Mouse (Mus musculus) right cerebral cortex, postnatal 25 days (tissue): ENCODE measurements around the gene Pde11a.

ENCODE experiments used
- DNase-seq: peaks from one replicate; pipeline ENCODE4 v3.0.0; 2022

Gene Pde11a

DNA sequence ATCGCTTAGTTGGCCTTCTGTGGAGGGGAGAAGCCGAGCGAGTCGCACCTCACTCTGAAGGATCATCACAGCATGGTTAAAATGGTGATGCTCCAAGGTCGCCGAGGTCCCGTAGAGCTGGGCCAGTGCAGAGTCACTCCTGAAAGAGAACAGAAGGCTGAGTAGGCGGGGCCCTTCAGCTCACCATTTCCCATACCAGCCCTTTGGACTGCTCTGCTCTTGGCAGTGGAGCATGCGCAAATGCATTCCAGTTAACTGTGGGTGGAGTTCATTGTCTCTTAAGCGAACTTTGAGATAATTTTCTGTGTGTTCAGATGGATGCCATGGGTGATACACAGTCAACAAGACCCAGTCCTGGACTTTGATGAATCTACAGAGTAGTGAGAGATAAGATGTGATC is 288.5 kb downstream of the Pde11a start:
- no peak for DNase-seq

GRCm38 (mm10) chr2:76049529-76049928 is 289.0 kb downstream of the Pde11a start:
- no peak for DNase-seq

DNA sequence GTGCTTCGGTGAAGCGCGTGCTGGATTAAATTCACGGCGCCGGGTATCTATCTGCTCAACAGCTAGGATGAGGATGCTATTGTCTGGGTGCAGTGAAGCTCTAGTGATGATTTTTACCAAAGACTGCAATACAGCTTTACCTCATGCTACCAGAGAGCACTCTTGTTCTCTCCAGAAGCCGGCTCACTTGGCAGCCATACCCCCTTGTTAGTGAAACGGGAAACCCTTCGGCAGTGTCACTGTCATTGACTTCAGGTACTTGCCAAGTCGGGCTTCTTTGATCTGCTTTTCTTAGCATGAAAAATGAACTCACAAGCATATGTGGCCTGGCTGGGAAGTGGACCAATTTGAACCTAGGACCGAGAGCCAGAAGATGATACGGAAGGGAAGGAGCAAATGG is 290.8 kb downstream of the Pde11a start:
- no peak for DNase-seq

DNA sequence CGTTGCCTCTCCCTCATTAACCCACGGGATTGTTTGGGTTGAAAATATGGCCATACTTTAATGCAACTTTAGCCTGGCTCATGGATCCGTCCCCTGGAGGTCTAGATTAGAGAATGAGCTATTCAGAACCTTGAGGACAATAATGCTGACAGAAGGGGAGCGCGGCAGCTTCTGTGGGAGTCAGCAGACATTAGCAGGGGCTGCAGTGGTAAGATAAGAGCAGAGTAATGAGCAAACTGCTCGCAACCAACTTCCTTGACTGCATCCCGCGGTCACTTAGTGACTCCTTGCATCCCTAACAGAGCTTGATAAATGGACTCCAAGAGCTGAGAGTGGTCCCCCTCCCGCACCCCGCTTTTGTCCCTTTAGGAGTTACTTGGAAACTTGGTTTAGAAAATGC is 296.4 kb downstream of the Pde11a start:
- DNase-seq = no peak

- DNase-seq = no peak
Measured at GRCm38 (mm10) chr2:76040116-76040515, 298.5 kb downstream of the Pde11a start.

DNA sequence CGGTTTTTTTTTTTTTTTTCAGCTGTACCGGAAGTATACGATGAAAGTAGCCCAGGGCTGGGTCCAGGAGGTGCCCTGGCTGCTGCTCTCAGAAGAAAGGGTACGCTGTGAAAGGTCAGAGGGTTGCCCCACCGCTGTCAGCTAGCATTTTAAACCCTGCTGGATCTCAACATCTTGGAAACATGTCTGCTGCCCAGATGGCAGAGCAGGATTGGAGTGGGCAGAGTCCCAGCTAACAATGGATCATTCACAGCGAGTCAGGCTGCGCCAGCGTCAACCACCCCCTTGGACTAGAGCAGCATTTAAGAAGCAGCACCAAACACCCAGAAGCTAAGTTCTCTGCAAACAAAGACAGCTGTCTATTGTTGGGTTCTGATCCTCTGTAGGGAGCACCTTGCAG is 308.5 kb downstream of the Pde11a start:
- peak; percentile 80 for DNase-seq

GRCm38 (mm10) chr2:76029081-76029901 is 309.3 kb downstream of the Pde11a start:
- peak; percentile 20 for DNase-seq

GRCm38 (mm10) chr2:76016890-76017289 is 321.7 kb downstream of the Pde11a start:
- DNase-seq = no peak

- no peak for DNase-seq
Measured at GRCm38 (mm10) chr2:76016136-76016535, 322.4 kb downstream of the Pde11a start.

DNA sequence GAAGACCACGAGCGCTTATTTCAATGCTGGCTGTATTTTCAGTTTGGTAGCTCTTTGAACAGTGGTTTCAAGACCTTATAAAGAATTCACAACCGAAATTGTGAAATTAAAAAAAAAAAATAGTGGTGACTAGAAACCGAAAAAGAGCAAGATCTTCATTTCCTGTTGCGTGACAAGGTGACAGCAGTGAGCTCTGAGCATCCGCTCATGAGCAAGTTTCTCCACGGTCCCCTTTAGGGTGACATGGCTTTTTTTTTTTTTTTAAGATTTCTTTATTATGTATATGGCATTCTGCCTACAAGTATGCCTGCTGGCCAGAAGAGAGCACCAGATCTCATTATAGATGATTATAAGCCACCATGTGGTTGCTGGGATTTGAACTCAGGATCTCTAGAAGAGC is 323.1 kb downstream of the Pde11a start:
- no peak for DNase-seq

- DNase-seq = no peak
Measured at GRCm38 (mm10) chr2:76014659-76015058, 323.9 kb downstream of the Pde11a start.

DNA sequence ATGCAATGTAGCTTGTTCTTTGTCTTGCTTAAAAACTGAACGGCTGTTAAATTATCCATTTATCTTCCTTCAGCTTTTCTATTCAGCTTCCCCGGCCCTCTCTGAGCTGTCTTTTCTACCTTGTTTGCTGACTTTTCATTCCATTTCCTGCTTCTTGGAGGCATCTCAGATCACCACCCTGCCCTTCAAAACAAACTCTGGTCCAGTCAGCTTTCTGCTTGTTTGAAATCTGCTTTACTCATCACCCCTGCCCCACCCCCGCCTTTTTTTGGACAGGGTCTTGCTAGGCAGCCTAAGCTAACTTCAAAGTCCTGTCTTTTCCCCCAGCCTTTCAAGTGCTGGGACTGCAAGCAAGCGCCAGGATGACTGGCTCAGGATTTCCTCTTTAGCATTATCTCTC is 332.4 kb downstream of the Pde11a start:
- DNase-seq = no peak

GRCm38 (mm10) chr2:76002899-76003298 is 335.7 kb downstream of the Pde11a start:
- DNase-seq = no peak

DNA sequence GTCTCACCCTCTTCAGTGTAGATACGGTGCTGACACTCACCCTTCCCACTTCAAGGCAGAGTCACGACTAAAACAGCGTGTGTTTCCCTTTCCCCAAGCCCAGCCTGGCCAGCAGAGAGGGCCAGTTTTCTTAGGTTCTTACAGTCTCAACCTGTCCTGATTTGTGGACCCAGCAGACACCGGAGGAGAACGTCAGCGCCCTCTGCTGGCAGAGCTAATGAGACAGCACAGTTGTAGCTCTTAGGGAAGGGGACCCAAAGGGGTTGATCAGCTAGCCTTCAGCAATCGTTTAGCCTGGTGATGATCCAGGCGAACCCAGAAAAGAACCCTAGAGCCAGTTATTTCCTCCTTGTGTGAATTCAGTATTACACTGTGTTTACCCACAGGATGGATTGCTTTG is 337.2 kb downstream of the Pde11a start:
- peak; percentile 32 for DNase-seq

DNA sequence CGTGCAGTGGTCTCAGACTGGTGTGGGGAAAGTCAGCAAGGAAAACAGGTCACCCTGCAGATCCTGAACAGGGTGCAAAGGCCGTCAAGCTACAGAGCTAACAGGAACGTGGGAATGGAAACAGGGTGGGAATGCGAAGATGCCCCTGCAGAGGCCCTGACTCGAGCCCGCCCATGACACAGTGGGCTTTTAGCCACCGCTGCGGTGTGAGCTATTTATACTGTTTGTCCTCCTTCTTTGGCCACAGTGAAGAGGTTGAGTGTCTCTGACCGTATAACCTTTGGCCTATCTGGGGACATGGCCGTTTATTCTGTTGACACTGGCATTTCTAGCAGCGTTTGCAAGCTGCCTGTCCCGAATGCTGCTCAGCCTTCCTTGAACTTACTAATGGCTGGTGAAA is 338.9 kb downstream of the Pde11a start:
- no peak for DNase-seq

- DNase-seq = no peak
Measured at GRCm38 (mm10) chr2:75998692-75999091, 339.9 kb downstream of the Pde11a start.

- DNase-seq = no peak
Measured at GRCm38 (mm10) chr2:75997726-75998125, 340.8 kb downstream of the Pde11a start.

DNA sequence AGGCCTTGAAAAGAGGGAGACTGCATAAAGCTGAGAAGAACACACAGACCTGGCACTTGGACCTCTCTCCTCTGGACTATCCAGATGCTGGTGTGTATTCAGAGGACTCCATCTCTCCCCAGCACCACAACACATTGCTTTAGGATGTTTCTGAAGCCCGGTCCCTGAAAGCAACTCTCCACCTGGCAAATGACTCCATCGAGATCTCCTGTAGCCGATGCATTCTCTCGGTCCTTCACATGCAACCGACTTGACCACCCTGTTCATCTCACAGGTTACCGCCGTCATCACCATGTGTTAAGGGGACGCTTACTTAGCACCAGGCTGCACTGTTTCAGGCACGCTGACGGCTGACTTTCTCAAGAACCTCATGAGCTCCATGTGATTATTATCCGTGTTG is 343.7 kb downstream of the Pde11a start:
- DNase-seq = no peak

- no peak for DNase-seq
Measured at GRCm38 (mm10) chr2:75991581-75992205, 346.9 kb downstream of the Pde11a start.

GRCm38 (mm10) chr2:75990885-75991539 is 347.6 kb downstream of the Pde11a start:
- peak; percentile 43 for DNase-seq

- no peak for DNase-seq
Measured at GRCm38 (mm10) chr2:75989694-75990093, 348.9 kb downstream of the Pde11a start.

DNA sequence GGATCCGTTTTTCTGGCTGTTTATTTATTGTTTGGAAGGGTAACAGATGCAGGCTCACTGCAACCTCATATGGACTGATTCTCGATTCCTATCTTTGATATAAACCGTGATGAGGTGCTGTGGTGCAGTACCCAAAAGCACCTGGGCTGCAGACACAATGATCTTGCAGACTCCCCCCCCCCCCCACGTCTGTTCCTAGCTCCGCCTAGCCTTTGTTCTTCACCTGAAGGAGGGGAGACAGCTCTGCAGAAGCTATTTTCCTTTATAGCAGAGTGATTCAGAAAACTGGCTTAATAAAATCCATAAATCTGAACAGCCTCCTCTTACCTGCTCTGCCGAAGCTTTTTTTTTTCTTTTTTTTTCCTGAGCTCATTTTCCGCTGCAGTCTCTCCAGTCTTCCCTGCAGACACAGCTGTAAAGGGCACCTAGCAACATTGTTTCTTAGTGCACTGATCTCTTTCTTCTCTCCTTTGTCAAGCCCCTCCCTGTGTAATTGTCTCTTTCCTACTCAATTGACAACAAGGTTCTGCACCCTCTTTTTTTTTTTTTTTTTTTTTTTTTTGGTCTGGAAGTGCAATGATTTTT is 349.7 kb downstream of the Pde11a start:
- DNase-seq = no peak

GRCm38 (mm10) chr2:75988378-75988777 is 350.2 kb downstream of the Pde11a start:
- no peak for DNase-seq

DNA sequence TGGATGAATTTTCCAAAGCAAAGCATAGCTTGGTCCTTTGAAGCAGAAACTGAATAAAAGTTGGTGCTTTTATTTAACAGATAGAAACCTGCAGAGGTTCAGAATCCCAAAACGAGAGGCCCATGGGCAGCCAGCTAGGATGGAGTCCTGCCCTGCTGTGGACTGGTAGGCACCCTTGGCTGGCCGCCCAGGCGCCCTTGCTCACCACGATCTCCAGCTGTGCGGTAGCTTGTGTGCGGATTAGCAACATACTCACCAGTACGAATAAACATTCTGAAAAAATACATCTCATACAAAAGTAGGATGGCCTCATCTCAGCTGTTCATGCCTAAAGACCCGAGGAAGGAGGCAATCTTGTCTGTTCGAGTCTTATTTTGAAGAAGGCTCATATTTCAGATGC is 350.8 kb downstream of the Pde11a start:
- no peak for DNase-seq
